25 mouse cellular contexts compared by ENCODE assay signal in genomic region chr17:70016511-70016910, GRCm38 (mm10). TPM values are rescaled to one million over a fixed set of nuclear protein-coding genes. Genes with fewer than 3 reads are reported as not detected.
"Had no signal": no experiment of that assay in that cellular context is flagged by ENCODE, and none has a peak within 500 bp of the region (broad histone marks: within the 10 kb centered on the region; RNA-seq: fewer than 3 reads in every experiment).

No protein-coding gene starts in this region.

- H3K27ac ChIP-seq: kidney, postnatal 0 days; limb, embryonic 10.5 days; limb, embryonic 13.5 days; liver, embryonic 12.5 days; liver, embryonic 15.5 days; lung, embryonic 15.5 days; midbrain, embryonic 10.5 days; midbrain, embryonic 13.5 days; neural tube, embryonic 13.5 days; stomach, embryonic 15.5 days had no signal

- DNase-seq: kidney, postnatal 36 days; liver; lung, adult 18-20 months; lung, postnatal 10 days; lung, postnatal 36 days; retina, postnatal 1 day; right cerebral cortex, postnatal 25 days; spleen, adult 18-20 months; thymus, postnatal 25 days had no signal

- ATAC-seq: liver, embryonic 12.5 days; midbrain, embryonic 13.5 days; midbrain, embryonic 16.5 days had no signal

- H3K4me1 ChIP-seq: limb, embryonic 10.5 days; limb, embryonic 13.5 days; liver, embryonic 12.5 days; liver, embryonic 15.5 days; lung, embryonic 15.5 days; megakaryocyte, embryonic 14.5 days; midbrain, embryonic 10.5 days; midbrain, embryonic 13.5 days; neural tube, embryonic 13.5 days; stomach, embryonic 15.5 days had no signal

- H3K27me3 ChIP-seq: limb, embryonic 13.5 days; liver, embryonic 12.5 days; liver, embryonic 15.5 days; lung, embryonic 15.5 days; megakaryocyte, embryonic 14.5 days; midbrain, embryonic 13.5 days; neural tube, embryonic 13.5 days; stomach, embryonic 15.5 days had no signal

- H3K4me3 ChIP-seq: limb, embryonic 10.5 days; limb, embryonic 13.5 days; liver, embryonic 12.5 days; liver, embryonic 15.5 days; lung, embryonic 15.5 days; megakaryocyte, embryonic 14.5 days; midbrain, embryonic 10.5 days; midbrain, embryonic 13.5 days; myocyte; neural tube, embryonic 13.5 days; stomach, embryonic 15.5 days had no signal

RNA-seq across cellular contexts. Expression of gene Dlgap1, which starts 47.6 kb away (rescaled TPM):
- total RNA-seq: monocyte, adult 5-6 weeks; neutrophil, adult 5-6 weeks had no signal
- polyA plus RNA-seq: thymus, postnatal 0 days had no signal
